Mouse (Mus musculus) kidney, embryonic 15.5 days (tissue): ENCODE results near the gene Syngr2. TPM values are rescaled to one million over a fixed set of nuclear protein-coding genes. Genes with fewer than 3 reads are reported as not detected.
"Not testable (repeated sequence)": the region's sequence is repeated elsewhere in the genome, so short reads cannot be mapped to it uniquely, and the experiment has no call there.

ENCODE experiments used
- ATAC-seq: fragments of 200-750 bp; cut with Nextera tagmentation; replicated peaks from 2 replicates; pipeline ENCODE4 v1.8.0; 2017; ENCODE audit warnings: moderate TSS enrichment; ENCODE audit not compliant: low FRiP score
- H3K27ac ChIP-seq: fragments of 300-500 bp; sonication (generic); 2 replicates; pipeline ENCODE4 v1.5.1; 2015; ENCODE audit warnings: mild to moderate bottlenecking, inconsistent platforms
- H3K27me3 ChIP-seq: fragments of 300-500 bp; sonication (generic); 2 replicates; pipeline ENCODE4 v1.6.1; 2015; ENCODE audit warnings: inconsistent platforms
- H3K36me3 ChIP-seq: fragments of 300-500 bp; sonication (generic); 2 replicates; pipeline ENCODE4 v1.6.1; 2015; ENCODE audit warnings: inconsistent platforms
- H3K4me1 ChIP-seq: fragments of 300-500 bp; sonication (generic); 2 replicates; pipeline ENCODE4 v1.6.1; 2015; ENCODE audit warnings: inconsistent platforms
- H3K4me2 ChIP-seq: fragments of 300-500 bp; sonication (generic); 2 replicates; pipeline ENCODE4 v1.6.1; 2015; ENCODE audit warnings: moderate library complexity, mild to moderate bottlenecking, inconsistent platforms
- H3K4me3 ChIP-seq: fragments of 300-500 bp; sonication (generic); replicated peaks from 2 replicates; pipeline ENCODE4 v1.5.1; 2015; ENCODE audit warnings: mild to moderate bottlenecking, inconsistent platforms
- H3K9ac ChIP-seq: fragments of 300-500 bp; sonication (generic); 2 replicates; pipeline ENCODE4 v1.6.1; 2015; ENCODE audit warnings: mild to moderate bottlenecking, inconsistent platforms
- H3K9me3 ChIP-seq: fragments of 300-500 bp; sonication (generic); replicated peaks from 2 replicates; pipeline ENCODE4 v1.6.1; 2016; ENCODE audit warnings: inconsistent platforms
- WGBS: fragments of 180-500 bp; shearing (Covaris S2); methylation state at CpG from one replicate; pipeline ENCODE4 v1.1.7; 2015; ENCODE audit warnings: mixed read lengths; 5-methylcytosine and 5-hydroxymethylcytosine counted together
- polyA plus RNA-seq: library from polyadenylated mRNA; unstranded; fragments of >200 nt; fragmentation: Nextera tagmentation; extraction: Ambion mirVana; gene quantifications from 2 replicates; pipeline ENCODE4 v1.2.1, GENCODE M21; 2015

The Syngr2 gene
- polyA plus RNA-seq, 1 experiment from 2014 or later = 80.5 TPM

DNA sequence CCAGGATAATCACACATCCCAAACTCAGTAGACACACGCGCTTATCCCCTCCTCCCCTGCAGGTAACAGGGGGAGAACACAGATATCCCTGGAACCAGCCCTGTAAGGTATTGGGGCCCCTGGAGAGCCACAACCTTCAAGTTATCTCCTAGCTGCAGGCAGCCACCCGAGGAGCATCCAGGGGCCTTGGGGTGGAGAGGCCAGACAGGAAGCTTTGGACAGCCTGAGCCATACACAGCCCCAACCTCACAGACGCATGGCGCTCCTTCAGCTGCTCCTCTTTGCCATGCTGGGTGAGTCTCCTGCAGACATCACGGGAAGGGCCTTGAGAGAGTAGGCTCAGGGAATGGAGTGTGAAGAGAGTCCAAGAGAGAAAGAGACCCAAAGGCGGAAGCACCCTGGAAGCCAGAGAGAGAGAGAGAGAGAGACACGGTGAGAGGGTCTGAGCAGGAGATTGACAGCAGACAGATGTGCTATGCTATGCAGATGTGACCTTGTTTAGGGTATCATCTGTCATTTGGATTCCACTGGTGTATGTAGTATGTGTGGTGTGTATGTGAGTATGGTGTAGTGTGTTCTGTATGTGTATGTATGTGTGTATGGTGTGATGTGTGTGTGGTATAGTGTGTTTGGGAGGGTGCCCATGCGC lies 11.8 kb upstream of the Syngr2 start, which contains the start of gene 6030468B19Rik:
Gene 6030468B19Rik (plus strand): TSS at position 150 of the 649 bp plus-strand sequence.
- Histone ChIP-seq H3K4me3 (no peak within 1 kb of the TSS), H3K4me2 (no peak within 1 kb of the TSS), H3K4me1 (peaks cover 27% of the 10 kb centered on the region), H3K27me3 (no peaks in the 10 kb centered on the region), H3K36me3 (no peaks in the 10 kb centered on the region), H3K9ac (no peak within 1 kb of the TSS), H3K9me3 (no peaks in the 10 kb centered on the region), H3K27ac (no peak within 1 kb of the TSS)
- 61% methylated on average over 9 of the region's 9 CpGs for WGBS
- ATAC-seq = peak; percentile 76

GRCm38 (mm10) chr11:117798160-117798541 lies 11.3 kb upstream of the Syngr2 start:
- Histone ChIP-seq H3K9ac (no peak overlapping the region), H3K27me3 (no peaks in the 10 kb centered on the region), H3K9me3 (no peaks in the 10 kb centered on the region), H3K27ac (no peak overlapping the region), H3K36me3 (no peaks in the 10 kb centered on the region), H3K4me2 (no peak overlapping the region), H3K4me3 (no peak overlapping the region), H3K4me1 (peaks cover 23% of the 10 kb centered on the region)
- ATAC-seq = no peak
- 25% methylated on average over 2 of the region's 2 CpGs for WGBS

DNA sequence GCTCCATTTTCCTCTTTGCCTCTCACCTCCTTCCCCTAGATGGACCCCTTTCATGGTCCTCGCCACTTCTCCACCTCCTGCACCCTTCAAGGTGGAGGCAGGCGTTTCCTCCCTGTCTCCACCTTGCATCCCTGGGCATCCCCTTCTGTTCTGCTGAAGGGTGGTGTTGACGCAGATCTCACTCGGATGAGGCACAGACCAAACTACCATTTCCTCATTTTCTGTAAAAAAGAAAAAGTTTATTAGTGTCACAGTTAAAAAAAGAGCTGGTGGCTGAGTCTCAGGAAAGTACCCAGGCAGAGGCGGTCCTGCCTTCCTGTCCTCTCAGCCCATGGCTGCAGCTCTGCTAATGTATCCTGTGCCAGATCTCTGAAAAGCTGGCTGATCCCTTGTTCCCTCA lies 10.3 kb upstream of the Syngr2 start:
- no peak for ATAC-seq
- Histone ChIP-seq H3K4me1 (peaks cover 20% of the 10 kb centered on the region; the same call in 1 of the 2 replicates), H3K27ac (no peak overlapping the region), H3K27me3 (no peaks in the 10 kb centered on the region), H3K4me2 (no peak overlapping the region), H3K9ac (no peak overlapping the region), H3K4me3 (no peak overlapping the region), H3K36me3 (no peaks in the 10 kb centered on the region), H3K9me3 (no peaks in the 10 kb centered on the region)
- 69% methylated on average over 5 of the region's 5 CpGs for WGBS

- H3K27ac ChIP-seq = no peak overlapping the region
- 81% methylated on average over 7 of the region's 7 CpGs for WGBS
- no peak for ATAC-seq
- H3K27me3 ChIP-seq = no peaks in the 10 kb centered on the region
- H3K4me2 ChIP-seq = no peak overlapping the region
- H3K36me3 ChIP-seq = no peaks in the 10 kb centered on the region
- no peak overlapping the region for H3K4me3 ChIP-seq
- no peaks in the 10 kb centered on the region for H3K9me3 ChIP-seq
- H3K4me1 ChIP-seq = peaks cover 20% of the 10 kb centered on the region; the same call in 1 of the 2 replicates
- no peak overlapping the region for H3K9ac ChIP-seq
Measured at GRCm38 (mm10) chr11:117800038-117800437, 9.4 kb upstream of the Syngr2 start.

DNA sequence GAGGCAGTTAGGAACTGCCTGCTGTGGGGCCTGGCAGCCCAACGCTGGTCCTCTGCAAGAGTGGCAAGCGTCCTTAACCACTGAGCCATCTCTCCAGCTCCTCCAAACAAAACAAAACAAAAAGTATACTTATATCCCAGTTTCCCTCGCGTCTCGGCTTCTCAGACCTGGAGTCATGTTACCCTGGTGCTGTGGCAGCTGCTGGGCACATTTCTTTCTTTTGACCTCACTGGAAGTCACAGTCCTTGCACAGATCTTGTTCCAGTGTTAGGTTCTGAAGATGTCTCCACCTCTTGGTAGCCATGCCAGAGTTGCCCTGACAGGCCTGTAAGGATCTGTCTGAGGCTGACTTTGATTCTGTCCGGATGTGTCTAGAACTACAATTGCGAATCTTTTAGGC lies 7.8 kb upstream of the Syngr2 start:
- Histone ChIP-seq H3K27ac (no peak overlapping the region), H3K9ac (no peak overlapping the region), H3K4me1 (peaks cover 20% of the 10 kb centered on the region; the same call in 1 of the 2 replicates), H3K4me2 (no peak overlapping the region), H3K27me3 (no peaks in the 10 kb centered on the region), H3K4me3 (no peak overlapping the region), H3K9me3 (no peaks in the 10 kb centered on the region), H3K36me3 (no peaks in the 10 kb centered on the region)
- WGBS = 48% methylated on average over 7 of the region's 7 CpGs
- ATAC-seq = no peak

DNA sequence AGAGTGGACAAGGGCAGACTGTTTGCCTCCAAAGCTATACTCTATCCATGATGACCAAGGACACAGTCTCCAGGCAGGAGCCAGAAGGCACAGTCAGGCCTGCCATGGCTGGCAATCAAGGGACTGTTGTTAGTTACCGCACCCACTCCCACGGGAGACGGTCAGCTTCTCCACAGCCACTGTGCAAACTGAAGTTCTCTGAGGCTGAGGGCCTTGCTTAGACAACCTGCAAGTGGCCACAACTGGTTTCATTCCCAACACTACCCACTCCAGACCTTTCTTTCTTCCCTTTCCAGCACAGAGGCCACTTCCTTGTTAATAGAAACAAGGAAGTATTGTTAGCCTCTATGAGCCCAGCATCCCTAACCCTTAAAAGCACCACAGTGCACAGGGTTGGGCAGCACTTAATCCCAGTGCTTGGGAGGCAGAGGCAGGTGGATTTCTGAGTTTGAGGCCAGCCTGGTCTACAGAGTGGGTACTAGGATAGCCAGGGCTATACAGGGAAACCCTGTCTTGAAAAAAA lies 6.2 kb upstream of the Syngr2 start:
- Histone ChIP-seq H3K36me3 (no peaks in the 10 kb centered on the region), H3K27ac (no peak overlapping the region), H3K9ac (no peak overlapping the region), H3K4me3 (no peak overlapping the region), H3K4me1 (peaks cover 8% of the 10 kb centered on the region; the same call in 1 of the 2 replicates), H3K27me3 (no peaks in the 10 kb centered on the region), H3K9me3 (no peaks in the 10 kb centered on the region), H3K4me2 (no peak overlapping the region)
- ATAC-seq = no peak
- WGBS = 88% methylated on average over 3 of the region's 3 CpGs

GRCm38 (mm10) chr11:117806781-117807180 lies 2.7 kb upstream of the Syngr2 start:
- no peak overlapping the region for H3K9ac ChIP-seq
- WGBS = 92% methylated on average over 6 of the region's 6 CpGs
- peaks cover 23% of the 10 kb centered on the region for H3K4me1 ChIP-seq
- H3K4me3 ChIP-seq = no peak overlapping the region
- H3K36me3 ChIP-seq = no peaks in the 10 kb centered on the region
- no peaks in the 10 kb centered on the region for H3K27me3 ChIP-seq
- H3K9me3 ChIP-seq = no peaks in the 10 kb centered on the region
- H3K27ac ChIP-seq = no peak overlapping the region
- no peak for ATAC-seq
- H3K4me2 ChIP-seq = no peak overlapping the region

GRCm38 (mm10) chr11:117810401-117811046 lies 1.1 kb downstream of the Syngr2 start:
- WGBS = under 1% methylated on average over 21 of the region's 21 CpGs
- H3K27ac ChIP-seq = peak overlapping the region; percentile 72
- H3K36me3 ChIP-seq = peaks cover 36% of the 10 kb centered on the region
- peak overlapping the region; percentile 78 for H3K4me3 ChIP-seq
- H3K9me3 ChIP-seq = no peaks in the 10 kb centered on the region
- peak overlapping the region; percentile 66 for H3K9ac ChIP-seq
- no peaks in the 10 kb centered on the region for H3K27me3 ChIP-seq
- H3K4me1 ChIP-seq = peaks cover 25% of the 10 kb centered on the region
- ATAC-seq = peak; percentile 83
- peak overlapping the region; percentile 89 for H3K4me2 ChIP-seq

GRCm38 (mm10) chr11:117813867-117814266 lies 4.4 kb downstream of the Syngr2 start:
- Histone ChIP-seq H3K4me2 (no peak overlapping the region), H3K27ac (no peak overlapping the region), H3K36me3 (peaks cover 67% of the 10 kb centered on the region), H3K27me3 (no peaks in the 10 kb centered on the region), H3K9me3 (no peaks in the 10 kb centered on the region), H3K4me1 (peaks cover 25% of the 10 kb centered on the region), H3K4me3 (no peak overlapping the region), H3K9ac (no peak overlapping the region)
- 80% methylated on average over 5 of the region's 5 CpGs for WGBS
- ATAC-seq = no peak

DNA sequence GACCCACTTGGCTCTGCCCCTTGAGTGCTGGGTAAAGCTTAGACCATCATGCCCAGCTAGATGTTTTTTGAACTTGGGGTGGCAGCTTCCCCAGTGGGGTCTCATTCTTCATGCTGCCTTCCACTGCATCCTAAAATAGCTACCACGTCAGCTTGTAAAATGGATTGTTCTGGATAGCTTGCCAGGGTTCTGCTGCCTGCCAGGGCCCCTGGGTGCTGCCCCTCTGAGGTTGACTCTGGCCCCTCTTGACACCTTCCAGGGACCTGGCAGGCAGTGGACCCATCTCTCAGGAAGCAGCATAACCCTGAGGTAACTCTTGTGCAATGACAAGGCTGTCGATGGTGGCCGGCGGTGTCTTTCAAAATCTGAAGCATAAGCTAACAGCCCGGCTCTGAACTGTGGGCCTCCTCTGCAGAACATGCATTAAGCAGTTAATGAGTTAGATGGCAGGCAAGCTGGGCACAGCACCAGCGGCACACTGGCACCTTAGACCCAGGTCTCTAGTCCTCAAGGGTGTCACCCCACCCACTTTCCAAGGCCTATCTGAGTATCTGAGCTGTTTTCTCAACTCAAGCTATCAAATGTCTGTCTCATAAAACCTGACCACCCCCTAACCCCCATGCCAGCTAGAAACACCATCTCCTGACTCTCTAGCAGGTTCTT lies 5.4 kb downstream of the Syngr2 start:
- Histone ChIP-seq H3K27me3 (no peaks in the 10 kb centered on the region), H3K9me3 (no peaks in the 10 kb centered on the region), H3K4me1 (peaks cover 19% of the 10 kb centered on the region), H3K4me3 (no peak overlapping the region), H3K36me3 (peaks cover 77% of the 10 kb centered on the region), H3K9ac (no peak overlapping the region), H3K4me2 (no peak overlapping the region), H3K27ac (no peak overlapping the region)
- WGBS = 90% methylated on average over 6 of the region's 6 CpGs
- no peak for ATAC-seq

GRCm38 (mm10) chr11:117815850-117816249 lies 6.4 kb downstream of the Syngr2 start:
- WGBS = 85% methylated on average over 9 of the region's 9 CpGs
- ATAC-seq = not testable (repeated sequence)

GRCm38 (mm10) chr11:117816389-117816996 lies 7.0 kb downstream of the Syngr2 start:
- WGBS = 88% methylated on average over 13 of the region's 13 CpGs
- no peak for ATAC-seq

More at GRCm38 (mm10) chr11:117815850-117816249, 6.4 kb downstream of the Syngr2 start:
- not testable (repeated sequence) for H3K27ac ChIP-seq, H3K4me1 ChIP-seq, H3K9ac ChIP-seq, H3K9me3 ChIP-seq, H3K27me3 ChIP-seq, H3K4me3 ChIP-seq, H3K4me2 ChIP-seq
- H3K36me3 ChIP-seq = peaks cover 87% of the 10 kb centered on the region

More at GRCm38 (mm10) chr11:117816389-117816996, 7.0 kb downstream of the Syngr2 start:
- Histone ChIP-seq H3K4me1 (peaks cover 3% of the 10 kb centered on the region), H3K27me3 (no peaks in the 10 kb centered on the region), H3K9me3 (no peaks in the 10 kb centered on the region), H3K27ac (no peak overlapping the region), H3K4me2 (no peak overlapping the region), H3K9ac (no peak overlapping the region), H3K36me3 (peaks cover 93% of the 10 kb centered on the region), H3K4me3 (no peak overlapping the region)
